Mouse (Mus musculus): ENCODE data around the gene Prdm4. TPM values are rescaled to one million over a fixed set of nuclear protein-coding genes. Genes with fewer than 3 reads are reported as not detected.

The Prdm4 gene
- total and polyA plus RNA-seq, 3 experiments = 14.3 to 39.1 (median 32.6) TPM

- H3K36me3 ChIP-seq (replicated peaks) = peaks cover 63% of the 10 kb centered on the region
- ATAC-seq (ENCODE audit: extremely low read depth, insufficient number of reproducible peaks, low FRiP score, poor library complexity, severe bottlenecking) (no peak), DNase-seq (ENCODE audit: low spot score) (no peak)
- H3K27me3 ChIP-seq (ENCODE audit: insufficient read depth, low read length) = no peaks in the 10 kb centered on the region
- TF ChIP-seq POLR2AphosphoS5 (IDR thresholded peaks at IDR 0.05; ENCODE audit: insufficient replicate concordance, low read depth, low read length) = no peak
- no peak for TF ChIP-seq CTCF (IDR thresholded peaks at IDR 0.05; ENCODE audit: low read depth, low read length)
- no peak for TF ChIP-seq TAL1 (conservative IDR thresholded peaks at IDR 0.05; ENCODE audit: low read depth, low read length)
- TF ChIP-seq GATA2 (IDR thresholded peaks at IDR 0.05; ENCODE audit: borderline replicate concordance, low read depth, low read length) = no peak
- no peak for TF ChIP-seq GATA1 (IDR thresholded peaks at IDR 0.05; ENCODE audit: borderline replicate concordance, low read length)
- H3K4me3 ChIP-seq (ENCODE audit: low read depth, low read length) = no peak overlapping the region
- no peaks in the 10 kb centered on the region for H3K9me3 ChIP-seq (replicated peaks)
- peaks cover 41% of the 10 kb centered on the region for H3K4me1 ChIP-seq (ENCODE audit: insufficient read depth, low read depth, low read length)
Observed at GRCm38 (mm10) chr10:85954429-85954828, 37.5 kb upstream of the Prdm4 start.

- DNase-seq (ENCODE audit: low spot score) = no peak
Observed at GRCm38 (mm10) chr10:85953401-85953800, 36.5 kb upstream of the Prdm4 start.

GRCm38 (mm10) chr10:85951765-85952443 is 35.0 kb upstream of the Prdm4 start:
- H3K4me3 ChIP-seq (ENCODE audit: low read depth, low read length) = no peak overlapping the region
- H3K4me1 ChIP-seq (ENCODE audit: insufficient read depth, low read depth, low read length) = peaks cover 38% of the 10 kb centered on the region
- peaks cover 87% of the 10 kb centered on the region for H3K36me3 ChIP-seq (replicated peaks)
- H3K9me3 ChIP-seq (replicated peaks) = no peaks in the 10 kb centered on the region
- H3K27me3 ChIP-seq (ENCODE audit: insufficient read depth, low read length) = no peaks in the 10 kb centered on the region
- TF ChIP-seq GATA1 (IDR thresholded peaks at IDR 0.05; ENCODE audit: borderline replicate concordance, low read length) (no peak), GATA2 (IDR thresholded peaks at IDR 0.05; ENCODE audit: borderline replicate concordance, low read depth, low read length) (no peak), POLR2AphosphoS5 (IDR thresholded peaks at IDR 0.05; ENCODE audit: insufficient replicate concordance, low read depth, low read length) (no peak), CTCF (IDR thresholded peaks at IDR 0.05; ENCODE audit: low read depth, low read length) (no peak), TAL1 (conservative IDR thresholded peaks at IDR 0.05; ENCODE audit: low read depth, low read length) (no peak)
- ATAC-seq (ENCODE audit: extremely low read depth, insufficient number of reproducible peaks, low FRiP score, poor library complexity, severe bottlenecking) (peak; percentile 34; the same call in 1 of the 2 replicates), DNase-seq (ENCODE audit: low spot score) (no peak)

More at GRCm38 (mm10) chr10:85953401-85953800, 36.5 kb upstream of the Prdm4 start:
- peaks cover 73% of the 10 kb centered on the region for H3K36me3 ChIP-seq (replicated peaks)
- H3K9me3 ChIP-seq (replicated peaks) = no peaks in the 10 kb centered on the region
- no peak for ATAC-seq (ENCODE audit: extremely low read depth, insufficient number of reproducible peaks, low FRiP score, poor library complexity, severe bottlenecking)
- H3K4me3 ChIP-seq (ENCODE audit: low read depth, low read length) = no peak overlapping the region
- H3K4me1 ChIP-seq (ENCODE audit: insufficient read depth, low read depth, low read length) = peaks cover 40% of the 10 kb centered on the region
- H3K27me3 ChIP-seq (ENCODE audit: insufficient read depth, low read length) = no peaks in the 10 kb centered on the region
- TF ChIP-seq TAL1 (conservative IDR thresholded peaks at IDR 0.05; ENCODE audit: low read depth, low read length) = no peak

- peaks cover 97% of the 10 kb centered on the region for H3K36me3 ChIP-seq (replicated peaks)
- TF ChIP-seq POLR2AphosphoS5 (IDR thresholded peaks at IDR 0.05; ENCODE audit: insufficient replicate concordance, low read depth, low read length) = no peak
- no peak for TF ChIP-seq CTCF (IDR thresholded peaks at IDR 0.05; ENCODE audit: low read depth, low read length)
- no peak for TF ChIP-seq TAL1 (conservative IDR thresholded peaks at IDR 0.05; ENCODE audit: low read depth, low read length)
- TF ChIP-seq GATA2 (IDR thresholded peaks at IDR 0.05; ENCODE audit: borderline replicate concordance, low read depth, low read length) = no peak
- no peak overlapping the region for H3K4me3 ChIP-seq (ENCODE audit: low read depth, low read length)
- DNase-seq (ENCODE audit: low spot score) (no peak), ATAC-seq (ENCODE audit: extremely low read depth, insufficient number of reproducible peaks, low FRiP score, poor library complexity, severe bottlenecking) (no peak)
- H3K9me3 ChIP-seq (replicated peaks) = no peaks in the 10 kb centered on the region
- H3K27me3 ChIP-seq (ENCODE audit: insufficient read depth, low read length) = no peaks in the 10 kb centered on the region
- peaks cover 17% of the 10 kb centered on the region for H3K4me1 ChIP-seq (ENCODE audit: insufficient read depth, low read depth, low read length)
Observed at GRCm38 (mm10) chr10:85948483-85949196, 31.7 kb upstream of the Prdm4 start.

- ATAC-seq (ENCODE audit: extremely low read depth, insufficient number of reproducible peaks, low FRiP score, poor library complexity, severe bottlenecking) = no peak
- no peak for TF ChIP-seq GATA2 (IDR thresholded peaks at IDR 0.05; ENCODE audit: borderline replicate concordance, low read depth, low read length)
- no peak overlapping the region for H3K4me3 ChIP-seq (ENCODE audit: low read depth, low read length)
- no peaks in the 10 kb centered on the region for H3K4me1 ChIP-seq (ENCODE audit: insufficient read depth, low read depth, low read length)
- 0 out of 2 replicates have a peak, but pooled peaks cover 3% of the 10 kb centered on the region for H3K27me3 ChIP-seq (ENCODE audit: insufficient read depth, low read length)
- no peak for DNase-seq (ENCODE audit: low spot score)
- no peaks in the 10 kb centered on the region for H3K9me3 ChIP-seq (replicated peaks)
- H3K36me3 ChIP-seq (replicated peaks) = peaks cover 62% of the 10 kb centered on the region
Observed at GRCm38 (mm10) chr10:85936280-85936965, 19.5 kb upstream of the Prdm4 start.

- H3K27me3 ChIP-seq (ENCODE audit: insufficient read depth, low read length) = peaks cover 26% of the 10 kb centered on the region
Observed at GRCm38 (mm10) chr10:85929962-85930361, 13.0 kb upstream of the Prdm4 start.

More at GRCm38 (mm10) chr10:85929962-85930361, 13.0 kb upstream of the Prdm4 start:
- H3K9me3 ChIP-seq (replicated peaks) = peaks cover 5% of the 10 kb centered on the region
- H3K4me1 ChIP-seq (ENCODE audit: insufficient read depth, low read depth, low read length) = peaks cover 14% of the 10 kb centered on the region
- no peak for ATAC-seq (ENCODE audit: extremely low read depth, insufficient number of reproducible peaks, low FRiP score, poor library complexity, severe bottlenecking)
- H3K36me3 ChIP-seq (replicated peaks) = no peaks in the 10 kb centered on the region
- no peak for TF ChIP-seq GATA2 (IDR thresholded peaks at IDR 0.05; ENCODE audit: borderline replicate concordance, low read depth, low read length)
- H3K4me3 ChIP-seq (ENCODE audit: low read depth, low read length) = no peak overlapping the region
- no peak for DNase-seq (ENCODE audit: low spot score)

Data from G1E (cell line).